Mouse (Mus musculus): ENCODE results near the gene 1700086D15Rik. TPM values are rescaled to one million over a fixed set of nuclear protein-coding genes. Genes with fewer than 3 reads are reported as not detected.

The 1700086D15Rik gene
- polyA plus RNA-seq (2012; rRNA removed) = 0.15 TPM in 1 of 2 replicates, not detected in the other

DNA sequence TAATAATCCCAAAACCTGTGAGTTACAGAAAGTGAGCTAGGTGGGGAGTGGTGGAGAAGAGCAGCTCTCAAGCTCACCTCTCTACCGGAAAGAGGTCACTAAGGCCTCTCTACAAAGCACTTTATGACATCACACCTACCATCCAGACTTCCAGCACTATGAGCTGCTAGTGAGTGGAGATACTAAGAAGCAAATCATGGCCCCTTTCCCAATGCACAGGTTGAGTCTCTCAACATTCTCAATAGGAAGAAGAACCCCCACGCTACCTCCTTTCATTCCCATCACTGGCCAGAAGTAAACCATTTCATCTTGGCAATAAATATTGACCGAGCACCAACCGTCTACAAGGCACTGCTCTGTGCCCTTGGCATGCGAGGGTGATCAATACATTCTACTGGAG lies at the start of gene 1700086D15Rik:
TSS of gene 1700086D15Rik (minus strand) at position 101 of the 400 bp plus-strand sequence.

GRCm38 (mm10) chr11:65162767-65163120 lies 3.1 kb upstream of the 1700086D15Rik start, which contains the start of gene Arhgap44:
Gene Arhgap44, minus strand, starts transcription at chr11:65162961.

Other genes starting within 250 kb of the 1700086D15Rik start
- 26.8 and 27.9 TPM in 2 replicates for gene Elac2, start 180.9 kb downstream of the 1700086D15Rik start, polyA plus RNA-seq (2012; rRNA removed)
- 7.4 and 8.8 TPM in 2 replicates for gene Arhgap44, start 3.1 kb upstream of the 1700086D15Rik start, polyA plus RNA-seq (2012; rRNA removed)
- gene Myocd, start 110.1 kb upstream of the 1700086D15Rik start, polyA plus RNA-seq (2012; rRNA removed) = 16.9 and 19.6 TPM in 2 replicates

All from ovary, adult 2 months (tissue).